Mouse (Mus musculus) ES-Bruce4 (cell line): ENCODE measurements around the gene Sept12.

Experiments
- CTCF ChIP-seq: IDR thresholded peaks from one replicate; pipeline ENCODE4 v1.8.1; 2011; ENCODE audit warnings: low read depth, low read length
- EP300 ChIP-seq: IDR thresholded peaks from 2 replicates; pipeline ENCODE4 v1.6.1; 2011; ENCODE audit warnings: low read depth, low read length; ENCODE audit not compliant: insufficient read depth
- POLR2A ChIP-seq: IDR thresholded peaks from one replicate; pipeline ENCODE4 v1.8.1; 2011; ENCODE audit warnings: low read length; ENCODE audit not compliant: insufficient read depth

DNA sequence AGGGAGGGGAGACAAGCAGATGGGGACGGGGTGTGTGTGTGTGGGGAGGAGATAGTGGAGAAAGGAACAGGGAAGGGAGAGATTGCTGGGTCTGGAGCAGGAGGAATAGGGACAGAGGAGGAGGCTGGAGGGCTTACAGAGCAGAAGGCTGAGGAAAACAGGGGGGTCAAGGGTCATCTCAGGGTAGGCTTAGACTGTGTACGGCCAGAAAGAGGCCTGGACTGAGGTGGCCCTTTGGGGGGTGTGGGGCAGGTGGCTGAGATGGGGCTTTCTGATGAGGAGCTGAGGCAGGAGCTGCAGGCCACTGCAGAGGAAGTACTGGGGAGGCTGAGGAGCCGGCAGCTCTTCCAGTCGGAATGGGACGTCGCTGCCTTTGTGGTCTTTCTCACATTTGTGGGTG lies 9.8 kb upstream of the Sept12 start:
- no peak for TF ChIP-seq CTCF
- no peak for TF ChIP-seq EP300
- no peak for TF ChIP-seq POLR2A
